Mouse (Mus musculus): ENCODE results near the gene Fcna. TPM values are rescaled to one million over a fixed set of nuclear protein-coding genes. Genes with fewer than 3 reads are reported as not detected.

Gene Fcna
- polyA plus RNA-seq (2016; fragmentation: Nextera tagmentation; extraction: Ambion mirVana): 0.83 and 0.88 TPM in 2 replicates

DNA sequence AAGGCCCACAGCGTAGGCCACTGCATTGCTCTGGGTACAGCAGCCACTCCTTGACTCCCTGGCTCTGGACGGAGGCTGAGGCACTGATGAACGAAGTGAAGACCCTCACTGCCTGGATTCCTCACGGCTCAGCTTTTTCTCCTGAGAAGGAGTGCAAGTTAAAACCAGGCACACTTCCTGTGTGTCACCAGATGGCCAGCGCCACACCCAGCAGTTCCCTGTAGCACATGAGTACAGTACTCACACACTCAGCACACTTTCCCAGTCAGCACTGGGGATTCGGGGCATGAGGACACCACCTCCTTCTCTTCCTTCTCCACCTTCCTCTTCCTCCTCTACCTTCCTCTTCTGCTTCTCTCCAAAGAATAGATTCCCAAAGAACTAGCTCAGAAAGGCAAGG is at the start of gene Fcna:
TSS of gene Fcna (minus strand) at position 220 of the 400 bp plus-strand sequence.
- no peak for ATAC-seq (ENCODE audit: low FRiP score)
- WGBS: 86% methylated on average over 6 of the region's 6 CpGs
- Histone ChIP-seq H3K4me1 (no peaks in the 10 kb centered on the region), H3K27me3 (peaks cover 9% of the 10 kb centered on the region; the same call in 1 of the 2 replicates), H3K4me2 (no peak within 1 kb of the TSS), H3K9me3 (no peaks in the 10 kb centered on the region), H3K9ac (no peak within 1 kb of the TSS), H3K27ac (no peak within 1 kb of the TSS), H3K36me3 (replicated peaks) (no peaks in the 10 kb centered on the region), H3K4me3 (replicated peaks) (no peak within 1 kb of the TSS)

GRCm38 (mm10) chr2:25676486-25676885 is 48.7 kb upstream of the Fcna start, which contains the start of gene Lcn6:
Gene Lcn6, plus strand, starts transcription at chr2:25676786.
- no peak within 1 kb of the TSS for H3K4me2 ChIP-seq
- no peak within 1 kb of the TSS for H3K27ac ChIP-seq
- no peaks in the 10 kb centered on the region for H3K9me3 ChIP-seq
- H3K27me3 ChIP-seq: no peaks in the 10 kb centered on the region
- 87% methylated on average over 3 of the region's 3 CpGs for WGBS
- H3K36me3 ChIP-seq (replicated peaks): no peaks in the 10 kb centered on the region
- ATAC-seq (ENCODE audit: low FRiP score): no peak
- H3K4me1 ChIP-seq: no peaks in the 10 kb centered on the region
- no peak within 1 kb of the TSS for H3K9ac ChIP-seq
- no peak within 1 kb of the TSS for H3K4me3 ChIP-seq (replicated peaks)

DNA sequence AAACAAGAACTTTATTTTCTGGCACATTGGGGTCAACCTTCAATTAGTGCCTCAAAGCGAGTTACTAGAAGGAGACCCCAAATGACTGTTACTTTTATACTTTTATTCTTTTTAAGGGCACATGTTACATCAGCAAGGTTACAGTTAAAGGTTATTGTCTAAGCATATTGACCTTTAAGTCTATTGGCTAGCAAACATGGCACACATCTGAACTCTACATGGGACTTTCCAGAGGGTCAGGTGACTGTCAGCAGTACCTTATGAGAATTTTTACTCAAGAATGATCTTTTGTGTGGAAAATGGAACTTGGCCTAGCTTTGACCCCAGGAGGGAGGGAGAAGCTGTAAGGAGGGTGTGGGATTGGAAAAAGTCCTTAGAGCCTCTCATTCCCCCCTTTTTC is 38.7 kb upstream of the Fcna start:
- H3K4me1 ChIP-seq: no peaks in the 10 kb centered on the region
- H3K27me3 ChIP-seq: no peaks in the 10 kb centered on the region; the same call in 1 of the 2 replicates
- no peaks in the 10 kb centered on the region for H3K9me3 ChIP-seq
- H3K4me2 ChIP-seq: no peak overlapping the region
- no peak for ATAC-seq (ENCODE audit: low FRiP score)
- H3K4me3 ChIP-seq (replicated peaks): no peak overlapping the region
- H3K9ac ChIP-seq: no peak overlapping the region
- H3K27ac ChIP-seq: no peak overlapping the region
- no peaks in the 10 kb centered on the region for H3K36me3 ChIP-seq (replicated peaks)
- WGBS: 64% methylated on average over 1 of the region's 1 CpGs

- no peaks in the 10 kb centered on the region; the same call in 1 of the 2 replicates for H3K27me3 ChIP-seq
- H3K9ac ChIP-seq: no peak overlapping the region
- no peak overlapping the region for H3K4me3 ChIP-seq (replicated peaks)
- 85% methylated on average over 5 of the region's 5 CpGs for WGBS
- no peak overlapping the region for H3K27ac ChIP-seq
- no peaks in the 10 kb centered on the region for H3K4me1 ChIP-seq
- no peak for ATAC-seq (ENCODE audit: low FRiP score)
- no peak overlapping the region for H3K4me2 ChIP-seq
- H3K9me3 ChIP-seq: no peaks in the 10 kb centered on the region
- no peaks in the 10 kb centered on the region for H3K36me3 ChIP-seq (replicated peaks)
These were observed 36.3 kb upstream of the Fcna start for GRCm38 (mm10) chr2:25664125-25664524.

- Histone ChIP-seq H3K27me3 (no peaks in the 10 kb centered on the region; the same call in 1 of the 2 replicates), H3K27ac (no peak overlapping the region), H3K36me3 (replicated peaks) (no peaks in the 10 kb centered on the region), H3K9ac (no peak overlapping the region), H3K4me2 (no peak overlapping the region), H3K4me3 (replicated peaks) (no peak overlapping the region), H3K4me1 (no peaks in the 10 kb centered on the region), H3K9me3 (no peaks in the 10 kb centered on the region)
- ATAC-seq (ENCODE audit: low FRiP score): no peak
- WGBS: 58% methylated on average over 1 of the region's 1 CpGs
These were observed 35.7 kb upstream of the Fcna start for GRCm38 (mm10) chr2:25663511-25663910.

GRCm38 (mm10) chr2:25661245-25661970 is 33.6 kb upstream of the Fcna start:
- Histone ChIP-seq H3K4me1 (no peaks in the 10 kb centered on the region), H3K4me2 (no peak overlapping the region), H3K27ac (no peak overlapping the region), H3K36me3 (replicated peaks) (no peaks in the 10 kb centered on the region), H3K9ac (no peak overlapping the region), H3K4me3 (replicated peaks) (no peak overlapping the region), H3K9me3 (no peaks in the 10 kb centered on the region), H3K27me3 (no peaks in the 10 kb centered on the region; the same call in 1 of the 2 replicates)
- no peak for ATAC-seq (ENCODE audit: low FRiP score)
- WGBS: 88% methylated on average over 6 of the region's 6 CpGs

- H3K4me1 ChIP-seq: no peaks in the 10 kb centered on the region
- no peak for ATAC-seq (ENCODE audit: low FRiP score)
- no peak overlapping the region for H3K4me2 ChIP-seq
- no peaks in the 10 kb centered on the region for H3K9me3 ChIP-seq
- 94% methylated on average over 8 of the region's 8 CpGs for WGBS
- H3K27me3 ChIP-seq: no peaks in the 10 kb centered on the region; the same call in 1 of the 2 replicates
- H3K4me3 ChIP-seq (replicated peaks): no peak overlapping the region
- no peak overlapping the region for H3K27ac ChIP-seq
- H3K36me3 ChIP-seq (replicated peaks): no peaks in the 10 kb centered on the region
- no peak overlapping the region for H3K9ac ChIP-seq
These were observed 32.4 kb upstream of the Fcna start for GRCm38 (mm10) chr2:25660279-25660678.

GRCm38 (mm10) chr2:25657652-25658051 is 29.8 kb upstream of the Fcna start, which contains the start of gene Lcn5:
Gene Lcn5, plus strand, starts transcription at chr2:25657952.
- H3K27me3 ChIP-seq: no peaks in the 10 kb centered on the region; the same call in 1 of the 2 replicates
- H3K4me1 ChIP-seq: no peaks in the 10 kb centered on the region
- no peak for ATAC-seq (ENCODE audit: low FRiP score)
- H3K4me2 ChIP-seq: no peak within 1 kb of the TSS
- H3K9ac ChIP-seq: no peak within 1 kb of the TSS
- H3K36me3 ChIP-seq (replicated peaks): no peaks in the 10 kb centered on the region
- no peaks in the 10 kb centered on the region for H3K9me3 ChIP-seq
- H3K4me3 ChIP-seq (replicated peaks): no peak within 1 kb of the TSS
- H3K27ac ChIP-seq: no peak within 1 kb of the TSS

GRCm38 (mm10) chr2:25657246-25657645 is 29.4 kb upstream of the Fcna start:
- ATAC-seq (ENCODE audit: low FRiP score): no peak
- WGBS: 92% methylated on average over 4 of the region's 4 CpGs
- H3K36me3 ChIP-seq (replicated peaks): no peaks in the 10 kb centered on the region

GRCm38 (mm10) chr2:25656691-25657090 is 28.9 kb upstream of the Fcna start:
- Histone ChIP-seq H3K36me3 (replicated peaks) (no peaks in the 10 kb centered on the region), H3K4me3 (replicated peaks) (no peak overlapping the region), H3K9ac (no peak overlapping the region), H3K27ac (no peak overlapping the region), H3K27me3 (no peaks in the 10 kb centered on the region), H3K4me1 (no peaks in the 10 kb centered on the region), H3K9me3 (no peaks in the 10 kb centered on the region), H3K4me2 (no peak overlapping the region)
- no peak for ATAC-seq (ENCODE audit: low FRiP score)
- WGBS: 87% methylated on average over 4 of the region's 4 CpGs

More at GRCm38 (mm10) chr2:25657246-25657645, 29.4 kb upstream of the Fcna start:
- no peaks in the 10 kb centered on the region for H3K4me1 ChIP-seq
- H3K4me2 ChIP-seq: no peak overlapping the region
- H3K27me3 ChIP-seq: no peaks in the 10 kb centered on the region
- no peak overlapping the region for H3K27ac ChIP-seq
- no peak overlapping the region for H3K9ac ChIP-seq
- H3K4me3 ChIP-seq (replicated peaks): no peak overlapping the region
- no peaks in the 10 kb centered on the region for H3K9me3 ChIP-seq

- H3K27ac ChIP-seq: no peak overlapping the region
- no peak overlapping the region for H3K4me3 ChIP-seq (replicated peaks)
- H3K36me3 ChIP-seq (replicated peaks): no peaks in the 10 kb centered on the region
- H3K9me3 ChIP-seq: no peaks in the 10 kb centered on the region
- no peak for ATAC-seq (ENCODE audit: low FRiP score)
- H3K9ac ChIP-seq: no peak overlapping the region
- no peaks in the 10 kb centered on the region for H3K27me3 ChIP-seq
- no peak overlapping the region for H3K4me2 ChIP-seq
- 67% methylated on average over 1 of the region's 1 CpGs for WGBS
- H3K4me1 ChIP-seq: no peaks in the 10 kb centered on the region
These were observed 26.7 kb upstream of the Fcna start for GRCm38 (mm10) chr2:25654502-25654901.

DNA sequence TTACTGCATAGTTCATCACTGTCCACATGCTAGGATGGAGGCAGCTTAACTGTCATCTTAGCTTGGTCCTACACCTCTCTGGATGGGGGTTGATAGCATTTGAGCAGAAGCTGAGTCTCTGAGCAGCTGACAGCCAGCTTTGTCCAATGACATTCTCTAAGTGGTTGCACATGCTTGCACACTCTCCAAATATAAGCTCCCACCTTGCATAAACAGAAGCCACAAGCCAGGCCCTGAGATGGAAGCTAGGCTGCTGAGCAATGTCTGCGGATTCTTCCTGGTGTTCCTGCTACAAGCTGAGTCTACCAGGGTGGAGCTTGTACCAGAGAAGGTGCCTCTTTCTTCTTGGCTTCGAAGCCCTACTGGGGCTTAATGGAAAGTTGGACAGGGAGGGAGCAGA is 25.1 kb upstream of the Fcna start, which contains the start of gene Lcn8:
TSS of gene Lcn8 (plus strand) at position 219 of the 400 bp plus-strand sequence.
- no peaks in the 10 kb centered on the region for H3K36me3 ChIP-seq (replicated peaks)
- H3K4me3 ChIP-seq (replicated peaks): no peak within 1 kb of the TSS
- no peak within 1 kb of the TSS for H3K4me2 ChIP-seq
- no peak within 1 kb of the TSS for H3K9ac ChIP-seq
- 83% methylated on average over 2 of the region's 2 CpGs for WGBS
- H3K27ac ChIP-seq: no peak within 1 kb of the TSS
- no peaks in the 10 kb centered on the region for H3K4me1 ChIP-seq
- H3K9me3 ChIP-seq: no peaks in the 10 kb centered on the region
- no peaks in the 10 kb centered on the region for H3K27me3 ChIP-seq
- ATAC-seq (ENCODE audit: low FRiP score): no peak

DNA sequence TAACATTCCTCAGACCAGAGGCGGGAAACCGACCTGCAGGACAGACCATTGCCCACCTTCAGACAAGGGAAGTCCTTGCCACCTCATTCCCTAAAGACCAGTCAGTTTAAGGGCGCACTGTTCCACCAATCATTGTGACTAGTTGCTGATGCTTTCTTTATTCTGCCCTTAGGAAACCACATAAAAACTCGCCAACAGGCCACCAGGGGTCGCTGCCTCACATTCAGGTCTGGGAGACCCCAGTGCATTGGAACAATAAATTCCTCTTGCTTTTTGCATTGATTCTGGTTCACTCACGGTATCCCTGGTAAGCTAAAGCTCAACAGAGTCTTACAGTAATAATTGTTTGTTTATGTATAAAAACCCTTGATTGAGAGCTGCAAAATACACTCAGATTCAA is 12.1 kb upstream of the Fcna start:
- Histone ChIP-seq H3K27me3 (no peaks in the 10 kb centered on the region), H3K4me2 (no peak overlapping the region), H3K27ac (no peak overlapping the region), H3K9ac (no peak overlapping the region), H3K4me3 (replicated peaks) (no peak overlapping the region), H3K36me3 (replicated peaks) (no peaks in the 10 kb centered on the region), H3K9me3 (no peaks in the 10 kb centered on the region), H3K4me1 (no peaks in the 10 kb centered on the region)
- 16% methylated on average over 6 of the region's 6 CpGs for WGBS
- ATAC-seq (ENCODE audit: low FRiP score): no peak

Measured in forebrain, embryonic 12.5 days (tissue).